Mouse (Mus musculus): ENCODE results near the gene Cep57l1. TPM values are rescaled to one million over a fixed set of nuclear protein-coding genes. Genes with fewer than 3 reads are reported as not detected.

Cep57l1 gene
- polyA plus RNA-seq, 1 experiment from 2014 or later: 22.1 TPM

GRCm38 (mm10) chr10:41763741-41764385, 45.8 kb downstream of the Cep57l1 start:
- no peak for ATAC-seq (ENCODE audit: insufficient read depth, low FRiP score, low read depth)
- Histone ChIP-seq H3K9ac (no peak overlapping the region), H3K4me2 (no peak overlapping the region), H3K4me1 (peaks cover 2% of the 10 kb centered on the region; the same call in 1 of the 2 replicates), H3K36me3 (no peaks in the 10 kb centered on the region), H3K9me3 (no peaks in the 10 kb centered on the region), H3K27me3 (replicated peaks) (no peaks in the 10 kb centered on the region), H3K4me3 (replicated peaks) (no peak overlapping the region), H3K27ac (no peak overlapping the region)
- 61% methylated on average over 3 of the region's 3 CpGs for WGBS

GRCm38 (mm10) chr10:41760866-41761265, 48.8 kb downstream of the Cep57l1 start:
- WGBS: 78% methylated on average over 3 of the region's 3 CpGs
- no peak overlapping the region for H3K27ac ChIP-seq
- no peaks in the 10 kb centered on the region for H3K36me3 ChIP-seq
- no peaks in the 10 kb centered on the region for H3K27me3 ChIP-seq (replicated peaks)
- H3K4me1 ChIP-seq: no peaks in the 10 kb centered on the region
- no peak for ATAC-seq (ENCODE audit: insufficient read depth, low FRiP score, low read depth)
- H3K4me3 ChIP-seq (replicated peaks): no peak overlapping the region
- H3K9me3 ChIP-seq: no peaks in the 10 kb centered on the region
- H3K4me2 ChIP-seq: no peak overlapping the region
- H3K9ac ChIP-seq: no peak overlapping the region

GRCm38 (mm10) chr10:41758041-41758440, 51.6 kb downstream of the Cep57l1 start:
- Histone ChIP-seq H3K27ac (no peak overlapping the region), H3K36me3 (no peaks in the 10 kb centered on the region), H3K4me3 (replicated peaks) (no peak overlapping the region), H3K27me3 (replicated peaks) (no peaks in the 10 kb centered on the region), H3K9me3 (no peaks in the 10 kb centered on the region), H3K4me1 (no peaks in the 10 kb centered on the region; the same call in 1 of the 2 replicates), H3K4me2 (no peak overlapping the region), H3K9ac (no peak overlapping the region)
- no peak for ATAC-seq (ENCODE audit: insufficient read depth, low FRiP score, low read depth)

GRCm38 (mm10) chr10:41757226-41757625, 52.4 kb downstream of the Cep57l1 start:
- no peak for ATAC-seq (ENCODE audit: insufficient read depth, low FRiP score, low read depth)
- H3K36me3 ChIP-seq: no peaks in the 10 kb centered on the region
- no peak overlapping the region for H3K4me2 ChIP-seq
- H3K27me3 ChIP-seq (replicated peaks): no peaks in the 10 kb centered on the region
- no peak overlapping the region for H3K27ac ChIP-seq
- H3K4me1 ChIP-seq: no peaks in the 10 kb centered on the region; the same call in 1 of the 2 replicates
- 93% methylated on average over 5 of the region's 5 CpGs for WGBS
- H3K9me3 ChIP-seq: no peaks in the 10 kb centered on the region
- no peak overlapping the region for H3K4me3 ChIP-seq (replicated peaks)
- no peak overlapping the region for H3K9ac ChIP-seq

GRCm38 (mm10) chr10:41751867-41752480, 57.7 kb downstream of the Cep57l1 start:
- Histone ChIP-seq H3K27me3 (replicated peaks) (no peaks in the 10 kb centered on the region), H3K27ac (no peak overlapping the region), H3K4me3 (replicated peaks) (no peak overlapping the region), H3K36me3 (no peaks in the 10 kb centered on the region), H3K9me3 (no peaks in the 10 kb centered on the region), H3K4me2 (no peak overlapping the region), H3K9ac (no peak overlapping the region), H3K4me1 (peaks cover 2% of the 10 kb centered on the region; the same call in 1 of the 2 replicates)
- 65% methylated on average over 14 of the region's 14 CpGs for WGBS
- ATAC-seq (ENCODE audit: insufficient read depth, low FRiP score, low read depth): no peak

- H3K4me1 ChIP-seq: peaks cover 2% of the 10 kb centered on the region; the same call in 1 of the 2 replicates
- no peaks in the 10 kb centered on the region for H3K36me3 ChIP-seq
- H3K9me3 ChIP-seq: no peaks in the 10 kb centered on the region
- H3K4me3 ChIP-seq (replicated peaks): no peak overlapping the region
- no peak overlapping the region for H3K4me2 ChIP-seq
- no peaks in the 10 kb centered on the region for H3K27me3 ChIP-seq (replicated peaks)
- no peak overlapping the region for H3K27ac ChIP-seq
- ATAC-seq (ENCODE audit: insufficient read depth, low FRiP score, low read depth): no peak
- H3K9ac ChIP-seq: no peak overlapping the region
- 70% methylated on average over 3 of the region's 3 CpGs for WGBS
These were observed 60.4 kb downstream of the Cep57l1 start for GRCm38 (mm10) chr10:41749306-41749705.

GRCm38 (mm10) chr10:41746554-41746953, 63.1 kb downstream of the Cep57l1 start:
- Histone ChIP-seq H3K4me1 (no peaks in the 10 kb centered on the region), H3K9me3 (no peaks in the 10 kb centered on the region), H3K27me3 (replicated peaks) (no peaks in the 10 kb centered on the region), H3K27ac (no peak overlapping the region), H3K4me3 (replicated peaks) (no peak overlapping the region), H3K4me2 (no peak overlapping the region), H3K9ac (no peak overlapping the region), H3K36me3 (no peaks in the 10 kb centered on the region)
- WGBS: 96% methylated on average over 5 of the region's 5 CpGs
- no peak for ATAC-seq (ENCODE audit: insufficient read depth, low FRiP score, low read depth)

GRCm38 (mm10) chr10:41744006-41744405, 65.7 kb downstream of the Cep57l1 start:
- 59% methylated on average over 4 of the region's 4 CpGs for WGBS

GRCm38 (mm10) chr10:41740221-41740620, 69.5 kb downstream of the Cep57l1 start:
- WGBS: 63% methylated on average over 2 of the region's 2 CpGs
- no peaks in the 10 kb centered on the region for H3K36me3 ChIP-seq
- no peaks in the 10 kb centered on the region for H3K9me3 ChIP-seq
- H3K27ac ChIP-seq: no peak overlapping the region
- H3K4me2 ChIP-seq: no peak overlapping the region
- no peak overlapping the region for H3K9ac ChIP-seq
- no peaks in the 10 kb centered on the region for H3K27me3 ChIP-seq (replicated peaks)
- H3K4me3 ChIP-seq (replicated peaks): no peak overlapping the region
- ATAC-seq (ENCODE audit: insufficient read depth, low FRiP score, low read depth): no peak
- H3K4me1 ChIP-seq: no peaks in the 10 kb centered on the region

More at GRCm38 (mm10) chr10:41744006-41744405, 65.7 kb downstream of the Cep57l1 start:
- no peak overlapping the region for H3K9ac ChIP-seq
- no peak overlapping the region for H3K4me3 ChIP-seq (replicated peaks)
- H3K27me3 ChIP-seq (replicated peaks): no peaks in the 10 kb centered on the region
- no peak for ATAC-seq (ENCODE audit: insufficient read depth, low FRiP score, low read depth)
- H3K9me3 ChIP-seq: no peaks in the 10 kb centered on the region
- H3K4me2 ChIP-seq: no peak overlapping the region
- no peaks in the 10 kb centered on the region for H3K36me3 ChIP-seq
- H3K4me1 ChIP-seq: no peaks in the 10 kb centered on the region
- no peak overlapping the region for H3K27ac ChIP-seq

- WGBS: 86% methylated on average over 16 of the region's 16 CpGs
- no peak for ATAC-seq (ENCODE audit: insufficient read depth, low FRiP score, low read depth)
These were observed 72.4 kb downstream of the Cep57l1 start for GRCm38 (mm10) chr10:41737245-41737644.

GRCm38 (mm10) chr10:41735398-41735797, 74.3 kb downstream of the Cep57l1 start:
- H3K36me3 ChIP-seq: no peaks in the 10 kb centered on the region; the same call in 1 of the 2 replicates
- H3K27ac ChIP-seq: no peak overlapping the region
- 75% methylated on average over 6 of the region's 6 CpGs for WGBS
- H3K4me1 ChIP-seq: no peaks in the 10 kb centered on the region
- ATAC-seq (ENCODE audit: insufficient read depth, low FRiP score, low read depth): no peak
- no peak overlapping the region for H3K9ac ChIP-seq
- H3K4me2 ChIP-seq: no peak overlapping the region
- no peak overlapping the region for H3K4me3 ChIP-seq (replicated peaks)
- no peaks in the 10 kb centered on the region for H3K9me3 ChIP-seq
- H3K27me3 ChIP-seq (replicated peaks): no peaks in the 10 kb centered on the region

More at GRCm38 (mm10) chr10:41737245-41737644, 72.4 kb downstream of the Cep57l1 start:
- Histone ChIP-seq H3K4me2 (no peak overlapping the region), H3K9me3 (no peaks in the 10 kb centered on the region), H3K36me3 (no peaks in the 10 kb centered on the region), H3K9ac (no peak overlapping the region), H3K4me1 (no peaks in the 10 kb centered on the region), H3K27ac (no peak overlapping the region), H3K27me3 (replicated peaks) (no peaks in the 10 kb centered on the region), H3K4me3 (replicated peaks) (no peak overlapping the region)

GRCm38 (mm10) chr10:41733214-41733613, 76.5 kb downstream of the Cep57l1 start:
- no peak for ATAC-seq (ENCODE audit: insufficient read depth, low FRiP score, low read depth)
- H3K36me3 ChIP-seq: no peaks in the 10 kb centered on the region; the same call in 1 of the 2 replicates
- WGBS: 94% methylated on average over 3 of the region's 3 CpGs

More at GRCm38 (mm10) chr10:41733214-41733613, 76.5 kb downstream of the Cep57l1 start:
- no peak overlapping the region for H3K4me3 ChIP-seq (replicated peaks)
- no peaks in the 10 kb centered on the region for H3K9me3 ChIP-seq
- H3K27me3 ChIP-seq (replicated peaks): no peaks in the 10 kb centered on the region
- no peak overlapping the region for H3K9ac ChIP-seq
- no peak overlapping the region for H3K27ac ChIP-seq
- no peaks in the 10 kb centered on the region for H3K4me1 ChIP-seq
- H3K4me2 ChIP-seq: no peak overlapping the region

Data from stomach, embryonic 15.5 days (tissue).